28 mouse cellular contexts compared by ENCODE assay signal in the genomic region with DNA sequence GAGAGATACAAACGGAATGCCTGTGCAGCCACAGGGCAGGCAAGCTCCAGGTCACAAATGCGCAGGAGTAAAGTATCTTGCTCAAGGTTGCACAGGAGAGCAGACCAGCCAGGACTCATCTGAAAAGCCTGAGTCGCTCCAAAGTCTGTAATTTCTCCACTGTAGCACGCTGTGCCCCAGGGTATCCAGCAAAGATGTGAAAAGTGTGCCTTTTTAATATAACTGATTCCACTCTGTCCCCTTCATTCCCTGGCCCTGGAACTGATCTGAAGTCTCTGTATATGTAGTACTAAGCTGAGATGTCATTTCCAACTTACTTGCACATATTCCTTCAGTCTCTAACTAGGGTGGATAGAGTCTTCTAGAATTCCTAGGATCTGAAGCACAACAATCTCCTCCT. TPM values are rescaled to one million over a fixed set of nuclear protein-coding genes. Genes with fewer than 3 reads are reported as not detected.
DNase-seq lines count a peak whose midpoint lies in the region; ATAC-seq lines count a peak whose summit lies in the region.
"Had no signal": no experiment of that assay in that cellular context is flagged by ENCODE, and none has a peak within 500 bp of the region (broad histone marks: within the 10 kb centered on the region; RNA-seq: fewer than 3 reads in every experiment).

No protein-coding gene starts in this region.

- H3K27ac ChIP-seq in midbrain, embryonic 11.5 days (ENCODE audit: low read depth, low read length), result no peak overlapping the region
- no peak overlapping the region for H3K27ac ChIP-seq in midbrain, embryonic 10.5 days (replicated peaks)
- H3K27ac ChIP-seq: embryonic facial prominence, embryonic 10.5 days; embryonic facial prominence, embryonic 13.5 days; forebrain, embryonic 12.5 days; forebrain, embryonic 15.5 days; heart, adult 2 months; hindbrain, embryonic 13.5 days; hindbrain, postnatal 0 days had no signal

- 72% methylated on average over 4 of the region's 4 CpGs for WGBS in midbrain, embryonic 11.5 days
- 85% methylated on average over 4 of the region's 4 CpGs for WGBS in midbrain, embryonic 10.5 days

- H3K9me3 ChIP-seq in midbrain, embryonic 11.5 days (ENCODE audit: control insufficient read depth, low read length), result no peaks in the 10 kb centered on the region
- no peaks in the 10 kb centered on the region; the same call in 1 of the 2 replicates for H3K9me3 ChIP-seq in midbrain, embryonic 10.5 days (replicated peaks)
- H3K9me3 ChIP-seq: embryonic facial prominence, embryonic 10.5 days; embryonic facial prominence, embryonic 13.5 days; forebrain, embryonic 12.5 days; forebrain, embryonic 15.5 days; hindbrain, embryonic 13.5 days had no signal

- H3K4me2 ChIP-seq in midbrain, embryonic 11.5 days, result no peak overlapping the region
- H3K4me2 ChIP-seq: embryonic facial prominence, embryonic 13.5 days; forebrain, embryonic 12.5 days; forebrain, embryonic 15.5 days; heart, embryonic 11.5 days; hindbrain, embryonic 13.5 days had no signal

- ATAC-seq in midbrain, embryonic 11.5 days (ENCODE audit: low FRiP score), result no peak
- ATAC-seq: forebrain, embryonic 15.5 days; hindbrain, postnatal 0 days; intestine, postnatal 0 days had no signal

- H3K4me1 ChIP-seq in midbrain, embryonic 11.5 days (ENCODE audit: control insufficient read depth, insufficient read depth, low read length), result no peaks in the 10 kb centered on the region
- H3K4me1 ChIP-seq in midbrain, embryonic 10.5 days, result no peaks in the 10 kb centered on the region
- H3K4me1 ChIP-seq: forebrain, embryonic 12.5 days; forebrain, embryonic 15.5 days; hindbrain, embryonic 13.5 days had no signal

- peak; percentile 81 for DNase-seq in midbrain, embryonic 11.5 days (ENCODE audit: low spot score, missing footprints)
- no peak for DNase-seq in midbrain, embryonic 10.5 days (ENCODE audit: low spot score)
- DNase-seq in R1 (ENCODE audit: low read depth, low spot score), result peak; percentile 52
- peak; percentile 44 for DNase-seq in mesoderm, embryonic 11.5 days (ENCODE audit: low read depth, low spot score)
- no peak for DNase-seq in layer of hippocampus, postnatal 14 days (ENCODE audit: low spot score in 2 of 2)
- DNase-seq in urinary bladder, postnatal 4 days (ENCODE audit: low spot score in 2 of 2), result no peak
- DNase-seq in gastrocnemius, adult 8-10 months (ENCODE audit: low spot score in 2 of 2), result no peak
- DNase-seq: adrenal gland, adult 8-10 months; adrenal gland, postnatal 25 days; cerebellum, adult 11-12 months; cerebellum, adult 8-10 months; cerebellum, postnatal 10 days; cerebellum, postnatal 36 days; embryo, embryonic 11 days; gastrocnemius, postnatal 10 days; gastrocnemius, postnatal 36 days; heart, adult 2 months had no signal

- H3K36me3 ChIP-seq in midbrain, embryonic 11.5 days (ENCODE audit: control insufficient read depth, insufficient read depth, low read length), result no peaks in the 10 kb centered on the region
- no peaks in the 10 kb centered on the region for H3K36me3 ChIP-seq in midbrain, embryonic 10.5 days
- H3K36me3 ChIP-seq: embryonic facial prominence, embryonic 10.5 days; embryonic facial prominence, embryonic 13.5 days; forebrain, embryonic 12.5 days; forebrain, embryonic 15.5 days; hindbrain, embryonic 13.5 days had no signal

- no peaks in the 10 kb centered on the region for H3K27me3 ChIP-seq in midbrain, embryonic 11.5 days (ENCODE audit: control insufficient read depth, insufficient read depth, low read length)
- peaks cover 16% of the 10 kb centered on the region for H3K27me3 ChIP-seq in midbrain, embryonic 10.5 days (ENCODE audit: low read depth, poor library complexity, severe bottlenecking)

- no peak overlapping the region for H3K4me3 ChIP-seq in midbrain, embryonic 11.5 days (ENCODE audit: low read depth, low read length)
- no peak overlapping the region for H3K4me3 ChIP-seq in midbrain, embryonic 10.5 days
- H3K4me3 ChIP-seq: embryonic facial prominence, embryonic 10.5 days; embryonic facial prominence, embryonic 13.5 days; erythroblast, embryonic 14.5 days; forebrain, embryonic 12.5 days; forebrain, embryonic 15.5 days; heart, adult 2 months; hindbrain, embryonic 13.5 days had no signal

- H3K9ac ChIP-seq in midbrain, embryonic 11.5 days (ENCODE audit: low read length), result no peak overlapping the region
- H3K9ac ChIP-seq: embryonic facial prominence, embryonic 13.5 days; forebrain, embryonic 12.5 days; forebrain, embryonic 15.5 days; hindbrain, embryonic 13.5 days had no signal

RNA-seq across cellular contexts. Expression of gene Ltbp2, which starts 6.5 kb away (rescaled TPM):
- 0.05 TPM in 1 of 2 replicates, not detected in the other for polyA plus RNA-seq in midbrain, embryonic 11.5 days (2014; fragmentation: Nextera tagmentation; extraction: Ambion mirVana)
- 0.11 and 0.22 TPM in 2 replicates for polyA plus RNA-seq in midbrain, embryonic 10.5 days (2016; fragmentation: Nextera tagmentation; extraction: Ambion mirVana)
- total RNA-seq in layer of hippocampus, postnatal 14 days (2021), result 1 to 10 TPM in 1 of 2 experiments, under 1 TPM in 1; 0.74 to 1.3 TPM
- total RNA-seq in gastrocnemius, adult 8-10 months (2022), result 1 to 10 TPM; 1.6 to 3.1 (median 2.4) TPM
- total RNA-seq: granulocyte monocyte progenitor cell, adult 5-6 weeks; hematopoietic stem cell, adult 5-6 weeks had no signal

Comparison
In these comparisons a context has a peak if more than half of its experiments do, and no peak if none do; other contexts are left out.
1. DNase-seq: peak in midbrain, embryonic 11.5 days (single experiment), R1 (single experiment) and mesoderm, embryonic 11.5 days (single experiment); none in midbrain, embryonic 10.5 days (single experiment), layer of hippocampus, postnatal 14 days (0 of 2), urinary bladder, postnatal 4 days (0 of 2) and gastrocnemius, adult 8-10 months (0 of 2).